18 mouse cellular contexts compared by ENCODE assay signal in the genomic region with DNA sequence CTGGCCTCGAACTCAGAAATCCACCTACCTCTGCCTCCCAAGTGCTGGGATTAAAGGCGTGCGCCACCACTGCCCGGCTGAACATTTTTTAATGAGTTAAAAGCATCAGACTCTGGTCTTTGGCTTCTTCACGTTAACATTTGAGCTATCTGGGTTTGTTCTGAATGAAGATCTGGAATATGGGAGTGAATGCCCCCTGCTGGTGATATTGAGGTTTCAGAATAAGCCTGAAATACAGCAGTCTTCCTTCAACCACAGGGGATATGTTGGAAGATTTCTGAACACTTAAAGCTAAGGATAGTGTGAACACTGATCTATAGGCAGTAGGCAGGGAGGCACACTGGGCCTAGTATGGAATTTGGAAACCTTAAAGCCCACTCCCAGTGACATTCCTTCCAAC. TPM values are rescaled to one million over a fixed set of nuclear protein-coding genes. Genes with fewer than 3 reads are reported as not detected.
DNase-seq lines count a peak whose midpoint lies in the region; ATAC-seq and TF ChIP-seq lines count a peak whose summit lies in the region.
"Had no signal": no experiment of that assay in that cellular context is flagged by ENCODE, and none has a peak within 500 bp of the region (broad histone marks: within the 10 kb centered on the region; RNA-seq: fewer than 3 reads in every experiment).

No protein-coding gene starts in this region.

- TF ChIP-seq EP300 in heart, postnatal 0 days (IDR thresholded peaks at IDR 0.05; ENCODE audit: low read depth): no peak
- TF ChIP-seq EP300 in lung, postnatal 0 days (IDR thresholded peaks at IDR 0.05): no peak

- H3K27ac ChIP-seq in heart, postnatal 0 days (ENCODE audit: low read depth): no peak overlapping the region
- no peak overlapping the region for H3K27ac ChIP-seq in lung, postnatal 0 days (ENCODE audit: low read length)
- H3K27ac ChIP-seq: hindbrain, embryonic 15.5 days; kidney, embryonic 15.5 days; lung, embryonic 15.5 days had no signal

- POLR2A ChIA-PET in Patski (lab: Charles Lee): no interaction called here

- in situ Hi-C loops in Patski (cut with MboI; ENCODE audit: low pct_unique_long_range_greater_than_20kb): loop anchor here (10.0 to 25.0 kb wide), 2 partner anchors 184 to 1087 kb away; partner anchors contain the start of genes Cox7b, Magee1 and Magt1

- ATAC-seq in heart, postnatal 0 days (ENCODE audit: insufficient read depth, low read depth): no peak
- ATAC-seq in lung, postnatal 0 days: no peak
- ATAC-seq in Patski: no peak

- no peak for DNase-seq in heart, postnatal 0 days (ENCODE audit: low spot score)
- no peak for DNase-seq in heart, adult 8-10 months (ENCODE audit: low spot score)
- no peak for DNase-seq in lung, postnatal 0 days (ENCODE audit: low spot score)
- no peak for DNase-seq in lung, adult 2 months
- DNase-seq in Patski (ENCODE audit: low read depth, low spot score): no peak
- peak; percentile 20 for DNase-seq in retina, embryonic 14.5 days (ENCODE audit: low spot score)
- no peak for DNase-seq in testis, postnatal 14 days (ENCODE audit: low spot score)
- DNase-seq in ovary, adult 18-20 months (ENCODE audit: low spot score): no peak
- DNase-seq: adrenal gland, adult 2 months; cerebellum, adult 8-10 months; heart, adult 11 months; heart, postnatal 14 days; left cerebral cortex, postnatal 4 days had no signal

- H3K36me3 ChIP-seq in heart, postnatal 0 days (replicated peaks; ENCODE audit: control insufficient read depth, insufficient read depth, low read length): peaks cover 49% of the 10 kb centered on the region
- H3K36me3 ChIP-seq in lung, postnatal 0 days (ENCODE audit: insufficient read depth, low read length): peaks cover 5% of the 10 kb centered on the region; the same call in 1 of the 2 replicates

- no peak for TF ChIP-seq POLR2A in lung, adult 2 months (IDR thresholded peaks at IDR 0.05; ENCODE audit: borderline replicate concordance, extremely low read depth, low read depth, low read length)

- H3K9me3 ChIP-seq in heart, postnatal 0 days (replicated peaks; ENCODE audit: control insufficient read depth, low read length): no peaks in the 10 kb centered on the region
- H3K9me3 ChIP-seq in lung, postnatal 0 days (ENCODE audit: low read length): no peaks in the 10 kb centered on the region
- H3K9me3 ChIP-seq: hindbrain, embryonic 15.5 days; kidney, embryonic 15.5 days; lung, embryonic 15.5 days had no signal

- no peak overlapping the region for H3K9ac ChIP-seq in heart, postnatal 0 days (replicated peaks; ENCODE audit: low read depth, low read length)
- no peak overlapping the region for H3K9ac ChIP-seq in lung, postnatal 0 days (replicated peaks; ENCODE audit: low read depth)
- H3K9ac ChIP-seq: hindbrain, embryonic 15.5 days; kidney, embryonic 15.5 days; lung, embryonic 15.5 days had no signal

- no peaks in the 10 kb centered on the region for H3K27me3 ChIP-seq in heart, postnatal 0 days (ENCODE audit: control insufficient read depth, insufficient read depth, low read length)
- H3K27me3 ChIP-seq in lung, postnatal 0 days (replicated peaks; ENCODE audit: insufficient read depth, low read length): no peaks in the 10 kb centered on the region
- H3K27me3 ChIP-seq in Patski: no peaks in the 10 kb centered on the region
- H3K27me3 ChIP-seq: hindbrain, embryonic 15.5 days; kidney, embryonic 15.5 days; lung, embryonic 15.5 days had no signal

- H3K4me2 ChIP-seq in heart, postnatal 0 days (ENCODE audit: low read depth, low read length): no peak overlapping the region
- no peak overlapping the region for H3K4me2 ChIP-seq in lung, postnatal 0 days (replicated peaks; ENCODE audit: low read depth, low read length)
- H3K4me2 ChIP-seq: hindbrain, embryonic 15.5 days; kidney, embryonic 15.5 days; lung, embryonic 15.5 days had no signal

- peak; percentile 18 for TF ChIP-seq CTCF in heart, postnatal 0 days (IDR thresholded peaks at IDR 0.05; ENCODE audit: low read depth)
- peak; percentile 45 for TF ChIP-seq CTCF in lung, postnatal 0 days (IDR thresholded peaks at IDR 0.05)
- no peak for TF ChIP-seq CTCF in lung, adult 2 months (IDR thresholded peaks at IDR 0.05; ENCODE audit: insufficient read depth, low read length)
- TF ChIP-seq CTCF in Patski (IDR thresholded peaks at IDR 0.05): peak; percentile 26

- no peak overlapping the region for H3K4me3 ChIP-seq in heart, postnatal 0 days (ENCODE audit: low read depth, low read length)
- H3K4me3 ChIP-seq in lung, postnatal 0 days (ENCODE audit: low read depth, low read length): no peak overlapping the region
- H3K4me3 ChIP-seq in lung, adult 2 months (replicated peaks; ENCODE audit: extremely low read depth, low read depth, low read length): no peak overlapping the region
- H3K4me3 ChIP-seq: erythroblast, embryonic 14.5 days; hindbrain, embryonic 15.5 days; kidney, embryonic 15.5 days; lung, embryonic 15.5 days had no signal

- 77% methylated on average over 5 of the region's 5 CpGs for WGBS in heart, postnatal 0 days
- WGBS in lung, postnatal 0 days: 86% methylated on average over 5 of the region's 5 CpGs
- 79% methylated on average over 5 of the region's 5 CpGs for WGBS in lung, adult 2 months

- CTCF ChIA-PET in Patski (lab: Charles Lee): interaction anchor here (0.8 kb wide), 1 partner anchor 12 kb away, joined by 3 read pairs; no protein-coding TSS in a partner anchor

- H3K4me1 ChIP-seq in heart, postnatal 0 days (ENCODE audit: control insufficient read depth, insufficient read depth): no peaks in the 10 kb centered on the region
- H3K4me1 ChIP-seq in lung, postnatal 0 days (ENCODE audit: insufficient read depth, low read depth, low read length): no peaks in the 10 kb centered on the region
- H3K4me1 ChIP-seq in lung, adult 2 months (ENCODE audit: control insufficient read depth, insufficient read depth, low read length): no peaks in the 10 kb centered on the region
- H3K4me1 ChIP-seq: hindbrain, embryonic 15.5 days; kidney, embryonic 15.5 days; lung, embryonic 15.5 days had no signal

RNA-seq across cellular contexts. Expression of gene Pgk1, which starts 12.0 kb away (rescaled TPM):
- total RNA-seq in heart, postnatal 0 days (2014; rRNA removed; ENCODE audit: low replicate concordance): 801 and 911 TPM in 2 replicates
- polyA plus RNA-seq in heart, postnatal 0 days (2015; fragmentation: Nextera tagmentation; extraction: Ambion mirVana): 452 and 485 TPM in 2 replicates
- total RNA-seq in heart, adult 8-10 months (2022): 100 to 1,000 TPM; 423 to 432 (median 428) TPM
- polyA plus RNA-seq in lung, postnatal 0 days (2015; fragmentation: Nextera tagmentation; extraction: Ambion mirVana): 79.2 and 84.6 TPM in 2 replicates
- polyA plus RNA-seq in lung, adult 2 months (2012; rRNA removed): 32.1 and 64.4 TPM in 2 replicates
- polyA plus RNA-seq in Patski (2021): 720 TPM

RNA-seq across cellular contexts. Expression of gene Taf9b, which starts 22.1 kb away (rescaled TPM):
- 18.6 and 21.3 TPM in 2 replicates for total RNA-seq in heart, postnatal 0 days (2014; rRNA removed; ENCODE audit: low replicate concordance)
- polyA plus RNA-seq in heart, postnatal 0 days (2015; fragmentation: Nextera tagmentation; extraction: Ambion mirVana): 19.6 and 22.1 TPM in 2 replicates
- 10 to 100 TPM in 2 of 4 experiments, 1 to 10 TPM in 2; 7.0 to 12.5 (median 10.6) TPM for total RNA-seq in heart, adult 8-10 months (2022)
- 14.1 and 16.0 TPM in 2 replicates for polyA plus RNA-seq in lung, postnatal 0 days (2015; fragmentation: Nextera tagmentation; extraction: Ambion mirVana)
- 6.2 and 11.0 TPM in 2 replicates for polyA plus RNA-seq in lung, adult 2 months (2012; rRNA removed)
- 4.8 TPM for polyA plus RNA-seq in Patski (2021)

RNA-seq across cellular contexts. Expression of gene Tlr13, which starts 55.9 kb away (rescaled TPM):
- total RNA-seq in heart, postnatal 0 days (2014; rRNA removed; ENCODE audit: low replicate concordance): 1.0 and 1.1 TPM in 2 replicates
- polyA plus RNA-seq in heart, postnatal 0 days (2015; fragmentation: Nextera tagmentation; extraction: Ambion mirVana): 0.40 and 0.43 TPM in 2 replicates
- total RNA-seq in heart, adult 8-10 months (2022): 1 to 10 TPM; 1.1 to 2.2 (median 1.1) TPM
- polyA plus RNA-seq in lung, postnatal 0 days (2015; fragmentation: Nextera tagmentation; extraction: Ambion mirVana): 1.7 and 2.0 TPM in 2 replicates
- 1.4 and 2.0 TPM in 2 replicates for polyA plus RNA-seq in lung, adult 2 months (2012; rRNA removed)
- polyA plus RNA-seq in Patski (2021): not detected
- polyA plus RNA-seq: erythroblast, embryonic 14.5 days had no signal

RNA-seq across cellular contexts. Expression of gene Fnd3c2, which starts 56.3 kb away (rescaled TPM):
- not detected in 2 replicates for total RNA-seq in heart, postnatal 0 days (2014; rRNA removed; ENCODE audit: low replicate concordance)
- not detected in 2 replicates for polyA plus RNA-seq in heart, postnatal 0 days (2015; fragmentation: Nextera tagmentation; extraction: Ambion mirVana)
- total RNA-seq in heart, adult 8-10 months (2022): not detected
- not detected in 2 replicates for polyA plus RNA-seq in lung, postnatal 0 days (2015; fragmentation: Nextera tagmentation; extraction: Ambion mirVana)
- not detected in 2 replicates for polyA plus RNA-seq in lung, adult 2 months (2012; rRNA removed)
- not detected for polyA plus RNA-seq in Patski (2021)
- total RNA-seq: adrenal gland, adult 2 months; heart, postnatal 14 days; left cerebral cortex, postnatal 4 days had no signal
- polyA plus RNA-seq: adrenal gland, adult 2 months; erythroblast, embryonic 14.5 days; hindbrain, embryonic 15.5 days; kidney, embryonic 15.5 days; lung, embryonic 15.5 days; small intestine, adult 2 months had no signal
